Mouse (Mus musculus) lung, postnatal 0 days (tissue): ENCODE results near the gene Sycp3. TPM values are rescaled to one million over a fixed set of nuclear protein-coding genes. Genes with fewer than 3 reads are reported as not detected.
A peak's percentile ranks its signal among the peaks of the same experiment; 100 is the strongest.

Source experiments
- ATAC-seq: fragments of 200-750 bp; cut with Nextera tagmentation; 2 replicates; pipeline ENCODE4 v1.8.0; 2017; ENCODE audit warnings: moderate library complexity
- DNase-seq: peaks from one replicate; pipeline ENCODE4 v3.0.0-alpha.2; 2016; ENCODE audit warnings: low spot score
- H3K27ac ChIP-seq: fragments of 300-500 bp; sonication (generic); 2 replicates; pipeline ENCODE4 v1.5.1; 2014; ENCODE audit warnings: antibody characterized with exemption, mild to moderate bottlenecking, low read length, mixed read lengths
- H3K27me3 ChIP-seq: fragments of 300-500 bp; sonication (generic); replicated peaks from 2 replicates; pipeline ENCODE4 v1.6.1; 2014; ENCODE audit warnings: low read length, mixed read lengths; ENCODE audit not compliant: insufficient read depth
- H3K36me3 ChIP-seq: fragments of 300-500 bp; sonication (generic); 2 replicates; pipeline ENCODE4 v1.6.1; 2014; ENCODE audit warnings: low read length, mixed read lengths; ENCODE audit not compliant: insufficient read depth
- H3K4me1 ChIP-seq: fragments of 300-500 bp; sonication (generic); 2 replicates; pipeline ENCODE4 v1.6.1; 2014; ENCODE audit warnings: antibody characterized with exemption, low read depth, low read length, mixed read lengths; ENCODE audit not compliant: insufficient read depth
- H3K4me2 ChIP-seq: fragments of 300-500 bp; sonication (generic); replicated peaks from 2 replicates; pipeline ENCODE4 v1.6.1; 2014; ENCODE audit warnings: low read depth, mild to moderate bottlenecking, low read length, moderate library complexity, mixed read lengths
- H3K4me3 ChIP-seq: fragments of 300-500 bp; sonication (generic); 2 replicates; pipeline ENCODE4 v1.5.1; 2014; ENCODE audit warnings: low read depth, low read length
- H3K9ac ChIP-seq: fragments of 300-500 bp; sonication (generic); replicated peaks from 2 replicates; pipeline ENCODE4 v1.6.1; 2014; ENCODE audit warnings: low read depth, mild to moderate bottlenecking
- H3K9me3 ChIP-seq: fragments of 300-500 bp; sonication (generic); 2 replicates; pipeline ENCODE4 v1.6.1; 2016; ENCODE audit warnings: low read length, mixed read lengths
- CTCF ChIP-seq: IDR thresholded peaks from 2 replicates; pipeline ENCODE4 v1.5.1; 2016; ENCODE audit warnings: antibody characterized with exemption, mild to moderate bottlenecking
- EP300 ChIP-seq: IDR thresholded peaks from 2 replicates; pipeline ENCODE4 v1.6.1; 2016; ENCODE audit warnings: antibody characterized with exemption, mild to moderate bottlenecking, control low read depth
- WGBS: fragments of 180-500 bp; shearing (Covaris S2); extraction: QIAGEN DNeasy Blood & Tissue Kit; methylation state at CpG from one replicate; pipeline ENCODE4 v1.1.7; 2014; 5-methylcytosine and 5-hydroxymethylcytosine counted together
- polyA plus RNA-seq: library from polyadenylated mRNA; unstranded; fragments of >200 nt; fragmentation: Nextera tagmentation; extraction: Ambion mirVana; gene quantifications from 2 replicates; pipeline ENCODE4 v1.2.1, GENCODE M21; 2015

Sycp3 gene
- polyA plus RNA-seq, 1 experiment from 2014 or later: not detected

GRCm38 (mm10) chr10:88494959-88495587 is 35.7 kb downstream of the Sycp3 start:
- 66% methylated on average over 4 of the region's 4 CpGs for WGBS
- H3K36me3 ChIP-seq: no peaks in the 10 kb centered on the region
- H3K27ac ChIP-seq: no peak overlapping the region
- H3K4me3 ChIP-seq: no peak overlapping the region
- ATAC-seq: no peak
- H3K9ac ChIP-seq: no peak overlapping the region
- no peak overlapping the region for H3K4me2 ChIP-seq
- H3K9me3 ChIP-seq: no peaks in the 10 kb centered on the region
- H3K27me3 ChIP-seq: no peaks in the 10 kb centered on the region
- no peak for TF ChIP-seq CTCF
- no peak for TF ChIP-seq EP300
- peaks cover 6% of the 10 kb centered on the region; the same call in 1 of the 2 replicates for H3K4me1 ChIP-seq
- DNase-seq: no peak

GRCm38 (mm10) chr10:88496864-88497564 is 37.6 kb downstream of the Sycp3 start:
- Histone ChIP-seq H3K4me2 (no peak overlapping the region), H3K27ac (no peak overlapping the region), H3K27me3 (no peaks in the 10 kb centered on the region), H3K4me1 (peaks cover 6% of the 10 kb centered on the region; the same call in 1 of the 2 replicates), H3K36me3 (no peaks in the 10 kb centered on the region), H3K4me3 (no peak overlapping the region), H3K9me3 (no peaks in the 10 kb centered on the region), H3K9ac (no peak overlapping the region)
- no peak for DNase-seq
- 50% methylated on average over 11 of the region's 11 CpGs for WGBS
- no peak for ATAC-seq
- TF ChIP-seq CTCF: no peak
- TF ChIP-seq EP300: no peak

GRCm38 (mm10) chr10:88499993-88500392 is 40.6 kb downstream of the Sycp3 start:
- H3K36me3 ChIP-seq: no peaks in the 10 kb centered on the region
- H3K4me2 ChIP-seq: peak overlapping the region; percentile 76
- peaks cover 6% of the 10 kb centered on the region; the same call in 1 of the 2 replicates for H3K4me1 ChIP-seq
- H3K4me3 ChIP-seq: no peak overlapping the region
- H3K9me3 ChIP-seq: no peaks in the 10 kb centered on the region
- H3K9ac ChIP-seq: no peak overlapping the region
- no peaks in the 10 kb centered on the region for H3K27me3 ChIP-seq
- no peak for ATAC-seq
- H3K27ac ChIP-seq: peak overlapping the region; percentile 88
- DNase-seq: peak; percentile 55
- TF ChIP-seq CTCF (no peak), EP300 (no peak)
- WGBS: 48% methylated on average over 5 of the region's 5 CpGs

- Histone ChIP-seq H3K36me3 (no peaks in the 10 kb centered on the region), H3K9ac (no peak overlapping the region), H3K27me3 (no peaks in the 10 kb centered on the region), H3K9me3 (no peaks in the 10 kb centered on the region), H3K27ac (peak overlapping the region; percentile 88), H3K4me1 (peaks cover 2% of the 10 kb centered on the region; the same call in 1 of the 2 replicates), H3K4me3 (0 out of 2 replicates have a peak overlapping the region, but pooled peaks have one; percentile 90), H3K4me2 (peak overlapping the region; percentile 76)
- WGBS: 28% methylated on average over 10 of the region's 10 CpGs
- ATAC-seq: peak; percentile 20
- DNase-seq: peak; percentile 77
- TF ChIP-seq EP300: peak; percentile 84
- no peak for TF ChIP-seq CTCF
These were observed 42.0 kb downstream of the Sycp3 start for GRCm38 (mm10) chr10:88501370-88501769.

DNA sequence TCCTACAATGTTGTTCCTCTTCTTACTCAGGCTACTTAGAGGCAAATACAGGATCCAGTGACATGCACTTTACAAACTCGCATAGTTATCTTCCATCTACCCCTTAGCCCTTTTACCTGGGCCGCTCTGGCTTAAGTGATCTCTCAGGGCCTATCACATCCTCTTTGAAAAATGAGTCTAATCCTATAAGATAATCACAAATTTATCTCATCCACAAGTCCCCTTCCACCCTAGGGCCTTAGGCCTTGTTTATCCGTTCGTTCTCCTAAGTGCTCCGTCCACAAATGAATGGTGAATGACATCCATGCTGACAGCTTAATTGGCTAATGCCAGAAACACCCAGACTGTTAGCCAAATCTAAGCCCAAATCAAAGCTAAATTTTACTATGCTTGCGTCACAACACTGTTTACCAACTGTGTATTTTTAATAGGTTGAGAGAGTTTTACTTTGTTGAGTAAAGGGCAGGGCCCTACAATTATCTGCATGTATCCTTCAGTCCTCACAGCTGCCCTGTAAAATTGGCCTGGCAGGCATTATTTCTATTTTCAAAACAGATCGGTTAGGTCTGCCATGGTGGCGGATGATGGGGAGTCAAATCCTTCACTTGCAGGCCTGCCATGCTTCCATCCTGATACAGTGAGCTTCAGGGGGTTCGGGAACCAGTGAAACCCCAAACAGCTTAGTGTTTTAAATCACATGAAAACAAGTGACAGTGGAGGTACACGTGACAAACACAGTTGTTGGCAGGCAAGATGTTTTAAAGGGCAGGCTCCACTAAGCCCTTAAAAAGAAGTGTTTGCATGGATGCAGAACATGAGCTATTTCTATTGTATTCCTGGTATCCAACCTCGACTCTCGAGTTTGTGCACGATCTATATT is 42.8 kb downstream of the Sycp3 start:
- Histone ChIP-seq H3K27ac (peak overlapping the region; percentile 88), H3K27me3 (no peaks in the 10 kb centered on the region), H3K4me1 (peaks cover 2% of the 10 kb centered on the region; the same call in 1 of the 2 replicates), H3K36me3 (no peaks in the 10 kb centered on the region), H3K4me2 (peak overlapping the region; percentile 76), H3K9ac (no peak overlapping the region), H3K4me3 (peak overlapping the region; percentile 90), H3K9me3 (no peaks in the 10 kb centered on the region)
- peak; percentile 38 for DNase-seq
- ATAC-seq: no peak
- 50% methylated on average over 13 of the region's 13 CpGs for WGBS
- TF ChIP-seq CTCF (no peak), EP300 (no peak)

DNA sequence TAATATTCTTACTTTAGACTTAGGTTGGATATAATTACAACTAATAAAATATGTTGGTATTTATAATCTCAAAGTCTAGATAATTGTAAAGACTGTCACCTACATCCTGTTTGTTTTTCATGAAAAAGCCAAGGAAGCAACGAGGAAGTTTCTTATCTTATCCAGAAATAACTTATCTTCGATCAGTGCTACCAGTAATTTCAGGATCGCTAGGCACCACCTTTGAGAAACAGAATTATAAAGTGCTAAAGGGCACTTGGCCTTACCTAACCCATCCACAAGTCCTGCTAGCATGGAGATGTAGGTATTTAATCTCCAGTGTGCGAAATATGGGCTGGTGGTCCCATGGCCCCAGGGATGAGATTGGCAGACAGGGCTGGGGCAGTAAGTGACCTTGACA is 43.5 kb downstream of the Sycp3 start:
- DNase-seq: no peak
- peak overlapping the region; percentile 76 for H3K4me2 ChIP-seq
- H3K4me1 ChIP-seq: peaks cover 2% of the 10 kb centered on the region; the same call in 1 of the 2 replicates
- H3K9ac ChIP-seq: peak overlapping the region; percentile 69
- no peaks in the 10 kb centered on the region for H3K9me3 ChIP-seq
- no peaks in the 10 kb centered on the region for H3K27me3 ChIP-seq
- H3K4me3 ChIP-seq: peak overlapping the region; percentile 90
- WGBS: 21% methylated on average over 4 of the region's 4 CpGs
- H3K27ac ChIP-seq: peak overlapping the region; percentile 88
- no peak for ATAC-seq
- TF ChIP-seq CTCF (no peak), EP300 (no peak)
- no peaks in the 10 kb centered on the region for H3K36me3 ChIP-seq
